ENCODE assay signal across 16 mouse cellular contexts in the genomic region with DNA sequence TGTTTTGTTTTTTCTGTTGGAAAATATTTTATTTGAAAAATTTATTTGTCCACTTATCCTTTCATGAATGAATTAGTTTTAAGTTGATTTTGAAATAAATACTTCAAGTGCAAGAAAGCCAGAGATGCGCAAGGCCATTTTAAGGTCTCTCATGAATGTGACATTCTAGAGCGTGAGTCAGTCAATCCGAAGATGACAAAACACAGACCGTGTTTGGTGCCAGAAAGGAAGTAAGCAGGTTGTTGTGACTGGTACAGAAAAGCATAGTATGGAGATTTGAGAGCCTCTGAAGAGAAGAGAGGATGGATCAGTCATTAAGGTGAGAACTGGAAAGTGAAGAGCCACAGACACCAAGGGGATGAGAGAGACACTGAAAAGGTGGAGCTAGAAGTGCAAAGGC.
DNase-seq lines count a peak whose midpoint lies in the region.
"Had no signal": no experiment of that assay in that cellular context is flagged by ENCODE, and none has a peak within 500 bp of the region (broad histone marks: within the 10 kb centered on the region; RNA-seq: fewer than 3 reads in every experiment).

No protein-coding gene starts in this region.

- peak; percentile 54 for DNase-seq in adrenal gland, adult 2 months
- DNase-seq in adrenal gland, adult 18-20 months (ENCODE audit: low spot score in 2 of 2): no peak
- peak; percentile 36 for DNase-seq in adrenal gland, adult 8-10 months
- no peak for DNase-seq in adrenal gland, postnatal 25 days
- peak; percentile 40 for DNase-seq in adrenal gland, postnatal 14 days
- DNase-seq in adrenal gland, postnatal 10 days: no peak
- DNase-seq: B cell, adult 2 months; cerebellum, adult 11 months; cerebellum, adult 11-12 months; cerebellum, adult 18-20 months; cerebellum, adult 2 months; cerebellum, adult 8-10 months; cerebellum, adult 9-10 months; cerebellum, adult 9-11 months; cerebellum, postnatal 10 days; cerebellum, postnatal 14 days had no signal

Comparison
In these comparisons a context has a peak if more than half of its experiments do, and no peak if none do; other contexts are left out.
1. DNase-seq: peak in adrenal gland, adult 2 months (single experiment), adrenal gland, adult 8-10 months (single experiment) and adrenal gland, postnatal 14 days (single experiment); none in adrenal gland, adult 18-20 months (0 of 2), adrenal gland, postnatal 25 days (single experiment) and adrenal gland, postnatal 10 days (single experiment).